Mouse (Mus musculus) forebrain, embryonic 11.5 days (tissue): ENCODE measurements around the gene Iqgap2. TPM values are rescaled to one million over a fixed set of nuclear protein-coding genes. Genes with fewer than 3 reads are reported as not detected.

Source experiments
- ATAC-seq: fragments of 200-750 bp; cut with Nextera tagmentation; replicated peaks from 2 replicates; pipeline ENCODE4 v1.8.0; 2017; ENCODE audit warnings: moderate TSS enrichment; ENCODE audit not compliant: low FRiP score
- DNase-seq: peaks from one replicate; pipeline ENCODE4 v3.0.0-alpha.2; 2017; ENCODE audit warnings: low spot score
- H3K27ac ChIP-seq: fragments of 300-500 bp; sonication (generic); 2 replicates; pipeline ENCODE4 v1.5.1; 2014; ENCODE audit warnings: low read depth, low read length
- H3K27me3 ChIP-seq: fragments of 300-500 bp; sonication (generic); 2 replicates; pipeline ENCODE4 v1.6.1; 2014; ENCODE audit warnings: mild to moderate bottlenecking, low read length, mixed read lengths; ENCODE audit not compliant: control insufficient read depth, insufficient read depth
- H3K36me3 ChIP-seq: fragments of 300-500 bp; sonication (generic); 2 replicates; pipeline ENCODE4 v1.6.1; 2014; ENCODE audit warnings: mild to moderate bottlenecking, low read length, moderate library complexity, mixed read lengths; ENCODE audit not compliant: control insufficient read depth, insufficient read depth
- H3K4me1 ChIP-seq: fragments of 300-500 bp; sonication (generic); replicated peaks from 2 replicates; pipeline ENCODE4 v1.6.1; 2014; ENCODE audit warnings: low read length, mixed read lengths; ENCODE audit not compliant: control insufficient read depth, insufficient read depth
- H3K4me2 ChIP-seq: fragments of 300-500 bp; sonication (generic); 2 replicates; pipeline ENCODE4 v1.6.1; 2014; ENCODE audit warnings: low read depth, mild to moderate bottlenecking, low read length, moderate library complexity, mixed read lengths; ENCODE audit not compliant: severe bottlenecking
- H3K4me3 ChIP-seq: fragments of 300-500 bp; sonication (generic); 2 replicates; pipeline ENCODE4 v1.5.1; 2014; ENCODE audit warnings: low read depth, low read length
- H3K9ac ChIP-seq: fragments of 300-500 bp; sonication (generic); 2 replicates; pipeline ENCODE4 v1.6.1; 2014; ENCODE audit warnings: low read length
- H3K9me3 ChIP-seq: fragments of 300-500 bp; sonication (generic); 2 replicates; pipeline ENCODE4 v1.6.1; 2016; ENCODE audit warnings: low read length, mixed read lengths; ENCODE audit not compliant: control insufficient read depth
- WGBS: fragments of 180-500 bp; shearing (Covaris S2); extraction: QIAGEN DNeasy Blood & Tissue Kit; methylation state at CpG from one replicate; pipeline ENCODE4 v1.1.7; 2014; 5-methylcytosine and 5-hydroxymethylcytosine counted together
- polyA plus RNA-seq: library from polyadenylated mRNA; unstranded; fragments of >200 nt; fragmentation: Nextera tagmentation; extraction: Ambion mirVana; gene quantifications from 2 replicates; pipeline ENCODE4 v1.2.1, GENCODE M21; 2014

Iqgap2 gene
- polyA plus RNA-seq, 1 experiment from 2014 or later = 20.1 TPM

DNA sequence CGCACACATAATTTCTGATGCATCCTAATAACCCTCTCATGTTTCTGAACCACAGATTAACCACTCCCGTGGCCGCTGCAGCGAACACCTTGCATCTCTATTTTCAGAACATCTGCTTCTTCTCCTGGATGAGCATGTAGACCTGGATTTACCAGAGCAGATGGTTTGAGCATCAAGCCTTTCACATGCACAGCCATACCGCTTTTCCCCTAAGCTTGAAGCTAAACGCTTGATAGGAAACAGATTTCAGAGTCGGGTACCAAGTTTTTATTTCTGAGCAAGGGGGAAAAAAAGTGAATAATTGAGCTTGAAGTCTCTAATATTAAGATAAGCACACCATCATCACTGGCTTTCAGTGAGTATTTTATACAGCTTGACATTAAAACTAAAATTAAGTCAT lies 144.6 kb downstream of the Iqgap2 start:
- no peak overlapping the region for H3K4me3 ChIP-seq
- no peak overlapping the region for H3K27ac ChIP-seq
- no peaks in the 10 kb centered on the region for H3K4me1 ChIP-seq
- no peaks in the 10 kb centered on the region for H3K36me3 ChIP-seq
- no peaks in the 10 kb centered on the region for H3K9me3 ChIP-seq
- ATAC-seq (no peak), DNase-seq (no peak)
- no peaks in the 10 kb centered on the region for H3K27me3 ChIP-seq
- no peak overlapping the region for H3K9ac ChIP-seq
- 86% methylated on average over 7 of the region's 7 CpGs for whole genome bisulfite sequencing
- no peak overlapping the region for H3K4me2 ChIP-seq

DNA sequence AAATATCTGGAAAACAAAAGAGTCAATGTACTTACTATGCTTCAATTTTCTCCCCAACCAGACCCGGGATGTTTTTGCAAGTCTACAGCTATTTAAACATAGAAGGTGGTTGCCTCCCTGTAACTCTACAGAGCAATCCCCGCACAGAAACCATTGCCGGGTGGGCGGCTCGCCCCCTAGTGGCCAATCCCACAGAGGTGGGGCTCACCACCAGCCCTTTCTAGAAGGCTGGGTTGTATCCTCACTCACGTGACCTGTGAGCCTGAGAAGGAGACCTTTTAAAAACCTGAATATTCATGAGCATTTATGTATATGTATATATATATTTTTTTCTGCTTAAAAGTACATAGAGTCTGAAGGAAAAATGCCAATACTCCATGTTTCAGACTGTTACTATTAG lies 145.2 kb downstream of the Iqgap2 start:
- H3K27ac ChIP-seq = no peak overlapping the region
- no peaks in the 10 kb centered on the region for H3K9me3 ChIP-seq
- H3K4me1 ChIP-seq = no peaks in the 10 kb centered on the region
- no peaks in the 10 kb centered on the region for H3K36me3 ChIP-seq
- no peaks in the 10 kb centered on the region for H3K27me3 ChIP-seq
- no peak overlapping the region for H3K9ac ChIP-seq
- WGBS = 11% methylated on average over 6 of the region's 6 CpGs
- no peak overlapping the region for H3K4me2 ChIP-seq
- ATAC-seq (peak; percentile 87), DNase-seq (peak; percentile 82)
- H3K4me3 ChIP-seq = no peak overlapping the region

DNA sequence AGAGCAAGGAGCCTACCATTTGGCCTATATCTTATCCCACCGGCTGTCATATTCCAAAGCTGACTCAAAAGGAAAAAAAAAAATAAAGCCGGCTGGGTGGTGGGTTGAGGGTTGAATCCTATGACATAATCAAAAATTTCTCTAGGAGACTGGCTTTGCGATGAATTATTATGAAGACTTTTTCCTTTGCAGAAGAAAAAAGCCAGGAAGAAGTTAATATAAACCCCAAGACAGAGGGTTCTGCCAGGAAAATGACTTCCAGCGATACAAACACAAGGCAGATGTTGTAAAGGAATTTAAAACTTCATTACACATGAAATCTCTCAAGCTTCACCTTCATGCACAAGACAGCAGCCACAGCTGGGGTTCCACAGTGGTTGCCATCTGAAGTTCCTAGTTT lies 146.3 kb downstream of the Iqgap2 start:
- WGBS = 89% methylated on average over 4 of the region's 4 CpGs
- ATAC-seq = no peak
- DNase-seq = no peak

DNA sequence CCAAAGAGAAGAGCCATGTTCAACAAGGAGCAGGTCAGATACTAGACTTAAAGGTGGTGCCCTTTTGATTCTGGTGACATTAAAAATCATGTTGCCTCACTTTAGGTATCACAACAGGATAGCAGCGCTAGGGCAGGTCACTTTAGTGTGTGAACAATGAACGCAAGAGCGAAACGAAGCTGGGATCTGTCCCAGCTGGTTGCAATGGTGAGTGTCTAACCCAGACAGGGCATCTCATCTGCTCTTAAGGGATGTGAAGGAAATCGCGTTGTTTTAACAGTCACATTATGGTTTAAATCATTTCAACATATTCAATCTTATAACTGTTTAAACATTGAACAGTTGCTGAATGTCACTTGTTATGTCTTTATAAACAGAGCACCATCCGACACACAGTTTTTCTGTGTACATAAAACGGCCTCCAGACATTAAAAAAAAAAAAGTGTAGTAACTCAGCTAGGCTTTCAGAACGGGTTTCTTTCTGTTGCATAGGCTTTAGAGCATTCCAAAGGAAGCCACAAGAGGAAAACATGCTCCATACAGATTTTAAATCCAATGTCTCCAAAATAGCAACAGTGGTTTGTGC lies 148.7 kb downstream of the Iqgap2 start:
- H3K36me3 ChIP-seq = no peaks in the 10 kb centered on the region
- H3K4me2 ChIP-seq = no peak overlapping the region
- no peak for DNase-seq
- no peaks in the 10 kb centered on the region for H3K4me1 ChIP-seq
- no peaks in the 10 kb centered on the region for H3K9me3 ChIP-seq
- WGBS = 89% methylated on average over 9 of the region's 9 CpGs
- no peaks in the 10 kb centered on the region for H3K27me3 ChIP-seq
- no peak for ATAC-seq
- no peak overlapping the region for H3K9ac ChIP-seq
- no peak overlapping the region for H3K4me3 ChIP-seq
- H3K27ac ChIP-seq = no peak overlapping the region

More for the DNA sequence above, 146.3 kb downstream of the Iqgap2 start:
- Histone ChIP-seq H3K27ac (no peak overlapping the region), H3K27me3 (no peaks in the 10 kb centered on the region), H3K9me3 (no peaks in the 10 kb centered on the region), H3K9ac (no peak overlapping the region), H3K4me1 (no peaks in the 10 kb centered on the region), H3K4me3 (no peak overlapping the region), H3K4me2 (no peak overlapping the region), H3K36me3 (no peaks in the 10 kb centered on the region)

DNA sequence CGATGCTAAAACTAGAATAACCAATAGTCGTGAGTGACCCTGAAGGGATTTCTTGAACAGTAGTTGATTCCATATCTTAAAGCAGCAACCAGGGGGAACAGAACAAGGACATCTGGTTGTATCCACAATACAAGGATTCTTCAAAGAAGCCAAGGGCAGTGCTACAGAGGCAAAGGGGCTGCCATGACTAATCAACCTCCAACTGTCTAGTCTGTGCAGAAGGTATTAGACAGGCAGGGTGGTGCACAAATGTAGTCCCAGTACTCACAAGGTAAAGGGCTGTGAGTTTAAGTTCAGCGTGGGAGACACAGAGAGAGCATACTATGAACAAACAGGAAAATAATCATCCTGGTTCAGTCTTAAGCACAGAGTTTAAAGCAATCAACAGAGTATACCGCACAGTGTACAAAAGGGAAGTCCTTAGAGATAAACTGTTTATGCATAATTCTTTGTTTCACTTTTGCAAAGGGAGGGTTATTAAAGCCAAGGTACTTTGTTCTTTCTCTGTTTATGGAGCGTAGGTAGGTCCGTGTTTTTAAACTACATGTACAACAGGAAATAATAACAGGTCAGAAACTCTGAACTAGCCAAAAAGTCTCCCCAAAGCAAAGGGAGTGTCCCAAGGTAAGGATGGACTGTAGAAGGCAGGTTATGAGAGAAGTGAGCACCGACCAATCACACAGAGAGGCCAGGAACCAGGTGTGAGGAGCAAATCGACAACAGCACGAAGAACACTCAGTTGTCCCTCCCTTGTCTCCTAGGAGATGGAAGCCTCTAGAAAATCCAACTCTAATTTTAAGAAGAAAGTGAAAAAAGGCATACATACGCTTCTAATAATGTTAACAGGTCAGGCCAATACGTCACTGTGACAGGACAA lies 149.7 kb downstream of the Iqgap2 start:
- Histone ChIP-seq H3K36me3 (no peaks in the 10 kb centered on the region), H3K4me3 (no peak overlapping the region), H3K27me3 (no peaks in the 10 kb centered on the region), H3K27ac (no peak overlapping the region), H3K9ac (no peak overlapping the region), H3K4me1 (no peaks in the 10 kb centered on the region), H3K9me3 (no peaks in the 10 kb centered on the region), H3K4me2 (no peak overlapping the region)
- ATAC-seq (no peak), DNase-seq (no peak)
- 94% methylated on average over 11 of the region's 11 CpGs for WGBS

DNA sequence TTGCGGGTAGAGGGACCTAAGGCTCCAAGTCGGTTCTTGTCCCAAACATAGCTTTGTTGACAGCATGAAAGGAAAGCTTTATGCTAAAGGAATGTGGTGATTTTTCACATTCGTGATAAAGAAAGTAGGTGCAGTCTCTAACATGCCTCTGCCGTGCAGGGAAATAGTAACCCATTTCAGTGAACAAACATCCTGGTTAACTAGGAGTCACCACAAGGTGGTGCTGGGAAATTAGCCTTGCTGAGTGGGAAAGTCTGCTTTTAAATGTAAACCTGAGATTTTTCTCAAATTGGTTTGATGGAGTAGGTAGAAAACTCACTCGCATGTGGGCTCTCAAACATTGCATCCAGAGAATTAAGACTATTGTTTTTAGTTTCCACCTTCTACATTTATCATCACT lies 152.1 kb downstream of the Iqgap2 start:
- WGBS = 83% methylated on average over 5 of the region's 5 CpGs
- DNase-seq = no peak

DNA sequence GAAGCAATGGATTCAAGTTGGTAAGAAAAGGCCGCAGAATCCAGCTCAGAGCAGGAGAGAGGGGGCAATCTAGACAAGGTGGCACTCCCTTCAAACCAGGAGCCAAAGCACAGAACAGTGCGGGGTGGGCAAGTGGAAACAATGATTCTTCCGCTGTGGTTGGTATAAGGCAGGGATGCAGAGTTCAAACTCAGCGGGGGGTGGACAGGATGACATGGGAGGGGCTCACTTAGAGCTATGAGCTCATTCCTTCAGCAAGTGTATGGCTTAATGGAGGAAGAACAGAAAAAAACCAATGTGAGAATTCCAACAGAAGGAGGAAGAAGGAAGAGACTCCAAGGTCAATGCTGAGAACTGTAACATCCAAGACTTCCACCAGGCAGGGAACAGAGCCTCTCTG lies 161.2 kb downstream of the Iqgap2 start:
- 94% methylated on average over 4 of the region's 4 CpGs for WGBS
- DNase-seq = no peak
- Histone ChIP-seq H3K9ac (no peak overlapping the region), H3K36me3 (no peaks in the 10 kb centered on the region), H3K4me1 (no peaks in the 10 kb centered on the region), H3K4me3 (no peak overlapping the region), H3K27me3 (no peaks in the 10 kb centered on the region), H3K9me3 (no peaks in the 10 kb centered on the region), H3K27ac (no peak overlapping the region), H3K4me2 (no peak overlapping the region)
- ATAC-seq = no peak

More for the DNA sequence above, 152.1 kb downstream of the Iqgap2 start:
- no peak for ATAC-seq
- Histone ChIP-seq H3K4me1 (no peaks in the 10 kb centered on the region), H3K27me3 (no peaks in the 10 kb centered on the region), H3K36me3 (no peaks in the 10 kb centered on the region), H3K4me2 (no peak overlapping the region), H3K9ac (no peak overlapping the region), H3K4me3 (no peak overlapping the region), H3K27ac (no peak overlapping the region), H3K9me3 (no peaks in the 10 kb centered on the region)

DNA sequence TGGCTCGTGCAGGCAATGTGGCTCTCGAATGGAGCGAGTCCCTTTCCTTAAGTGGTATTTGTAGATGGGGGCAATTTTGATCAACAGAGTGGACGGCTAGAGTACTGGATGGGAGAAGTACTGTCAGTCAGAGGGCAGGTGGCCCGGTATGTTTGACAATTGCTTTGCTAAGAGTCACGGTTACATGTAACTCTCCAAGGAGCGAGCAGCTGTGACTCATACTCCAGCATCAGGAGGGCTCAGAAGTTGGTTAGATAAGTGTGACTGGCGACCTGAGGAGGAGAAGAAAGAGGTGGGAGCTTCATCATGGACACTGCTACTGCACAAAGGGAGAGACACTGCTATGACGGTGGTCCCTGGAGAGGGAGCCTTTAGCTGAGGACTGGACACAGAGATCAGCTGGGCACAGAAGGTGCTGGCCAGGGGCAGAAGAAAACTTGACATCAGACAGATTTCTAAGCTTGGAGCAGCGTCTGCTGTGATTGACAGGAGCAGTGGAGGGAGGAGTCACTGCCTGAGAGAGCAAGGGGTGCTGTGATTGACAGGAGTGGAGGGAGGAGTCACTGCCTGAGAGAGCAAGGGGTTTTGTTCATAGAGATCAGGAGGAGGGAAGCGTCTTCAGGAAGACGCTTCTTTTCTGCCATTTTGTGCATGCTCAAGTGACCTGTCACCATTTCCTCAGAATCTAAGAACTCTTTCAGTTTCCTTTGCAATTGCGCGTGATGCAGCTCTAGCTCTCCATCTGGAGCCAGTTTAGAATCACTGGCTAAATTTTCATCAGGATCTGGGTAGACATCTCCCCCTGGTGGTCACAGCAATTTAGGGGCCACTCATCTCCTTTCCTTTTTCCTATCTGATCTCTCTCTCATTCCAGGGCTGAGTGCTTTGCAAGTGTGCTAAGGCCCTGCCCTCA lies 172.1 kb downstream of the Iqgap2 start:
- Histone ChIP-seq H3K4me2 (0 out of 2 replicates have a peak overlapping the region, but pooled peaks have one; percentile 33), H3K36me3 (no peaks in the 10 kb centered on the region), H3K27ac (no peak overlapping the region), H3K4me1 (no peaks in the 10 kb centered on the region), H3K9me3 (no peaks in the 10 kb centered on the region), H3K4me3 (no peak overlapping the region), H3K27me3 (no peaks in the 10 kb centered on the region), H3K9ac (no peak overlapping the region)
- DNase-seq (peak; percentile 76), ATAC-seq (peak; percentile 67)
- WGBS = 59% methylated on average over 14 of the region's 14 CpGs
